Mouse (Mus musculus): ENCODE data around the gene Kcnk5. TPM values are rescaled to one million over a fixed set of nuclear protein-coding genes. Genes with fewer than 3 reads are reported as not detected.
A peak's percentile ranks its signal among the peaks of the same experiment; 100 is the strongest.

The Kcnk5 gene
- under 1 TPM; 0.41 to 0.47 TPM for total RNA-seq (2021)

DNA sequence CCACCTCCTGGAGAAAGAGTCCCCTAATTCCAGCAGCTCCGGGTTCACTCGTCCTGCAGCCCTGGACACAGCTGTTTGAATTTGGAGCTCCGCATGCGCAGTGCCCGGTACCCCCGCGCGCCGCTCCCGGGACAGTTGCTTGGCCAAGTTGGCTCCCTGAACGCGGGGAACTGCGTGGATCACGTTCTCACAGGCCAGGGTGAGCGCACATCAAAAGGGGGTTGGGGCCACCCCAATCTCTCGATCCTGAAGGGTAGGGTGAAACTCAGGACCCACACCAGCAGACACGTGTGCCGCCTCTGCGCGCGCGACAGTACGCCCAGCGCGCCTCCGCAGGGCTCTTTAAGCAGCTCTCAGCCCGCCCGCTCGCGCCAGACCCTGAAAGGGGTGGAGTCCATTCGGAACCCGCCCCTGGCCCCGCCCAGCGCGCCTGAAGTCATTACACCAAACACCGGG, at the start of gene Kcnk5:
TSS of gene Kcnk5 (minus strand) at position 344 of the 456 bp plus-strand sequence.
- intact Hi-C loops (cut with DNase I) = no loop called here
- peak; percentile 56 to 62 for DNase-seq (ENCODE audit: low spot score in 2 of 2)

DNA sequence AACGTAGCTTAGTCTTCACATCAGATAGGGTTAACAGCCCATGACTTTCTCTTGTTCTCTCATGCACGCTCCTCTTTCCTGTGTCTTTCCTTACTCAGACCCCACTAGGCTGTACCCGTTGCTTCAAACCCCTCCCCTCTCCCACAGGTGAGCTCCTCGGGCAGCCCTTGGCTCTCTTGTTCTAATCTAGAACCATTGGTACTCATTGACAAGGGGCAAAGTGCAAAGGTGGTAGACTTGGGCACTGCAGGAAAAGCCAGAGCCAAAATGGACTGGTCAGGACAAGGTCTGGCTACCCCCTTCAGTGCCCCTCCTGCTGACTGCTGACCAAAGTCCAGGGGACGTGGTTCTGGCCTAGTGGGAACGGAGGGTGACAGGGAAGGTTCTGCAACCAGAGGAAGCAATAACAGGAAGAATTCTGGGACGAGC, 48.5 kb upstream of the Kcnk5 start:
- DNase-seq (ENCODE audit: low spot score in 2 of 2) = no peak
- intact Hi-C loops (cut with DNase I) = no loop called here

- no peak for DNase-seq (ENCODE audit: low spot score in 2 of 2)
- intact Hi-C loops (cut with DNase I) = no loop called here
Measured at GRCm38 (mm10) chr14:20229437-20229836, 47.8 kb upstream of the Kcnk5 start.

DNA sequence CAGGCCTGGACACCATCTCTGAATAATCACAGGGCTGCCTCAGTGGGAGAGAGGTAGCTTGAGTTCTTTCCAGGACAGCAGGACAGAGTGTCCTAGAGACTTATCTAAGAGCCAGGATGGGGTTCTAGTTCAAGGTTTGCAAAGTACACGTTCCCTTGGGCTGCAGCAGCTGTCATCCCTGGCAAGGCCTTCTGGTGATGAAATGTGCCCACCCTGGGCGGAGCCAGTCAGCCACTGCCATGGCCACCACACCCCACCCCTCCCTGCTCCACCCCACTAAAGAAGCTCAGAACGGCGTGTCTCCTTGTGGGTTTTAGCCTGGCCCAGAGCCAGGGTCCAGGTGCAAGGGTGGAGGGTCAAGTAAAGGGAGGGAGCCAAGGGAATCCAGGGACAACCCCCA, 46.7 kb upstream of the Kcnk5 start:
- no peak for DNase-seq (ENCODE audit: low spot score in 2 of 2)
- intact Hi-C loops (cut with DNase I) = no loop called here

- intact Hi-C loops (cut with DNase I) = no loop called here
- DNase-seq (ENCODE audit: low spot score in 2 of 2) = no peak
Measured at GRCm38 (mm10) chr14:20226982-20227381, 45.4 kb upstream of the Kcnk5 start.

DNA sequence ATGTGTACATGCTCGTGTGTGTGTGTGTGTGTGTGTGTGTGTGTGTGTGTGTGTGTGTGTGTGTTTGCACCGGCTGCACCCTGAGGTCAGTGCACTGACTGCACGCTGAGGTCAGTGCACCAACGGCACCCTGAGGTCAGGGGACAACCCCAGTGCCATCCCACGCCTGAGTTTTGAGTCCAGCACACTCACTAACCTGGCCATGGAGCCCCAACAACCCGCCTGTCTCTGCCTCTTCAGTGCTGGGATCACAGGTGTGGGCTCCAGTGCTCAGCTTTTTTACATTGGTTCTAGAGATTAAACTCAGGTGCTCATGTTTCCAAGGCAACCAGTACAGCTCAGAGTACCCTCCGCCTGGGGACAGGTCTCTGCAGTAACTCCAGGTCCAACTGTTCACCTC, 44.9 kb upstream of the Kcnk5 start:
- intact Hi-C loops (cut with DNase I) = no loop called here
- no peak for DNase-seq (ENCODE audit: low spot score in 2 of 2)

DNA sequence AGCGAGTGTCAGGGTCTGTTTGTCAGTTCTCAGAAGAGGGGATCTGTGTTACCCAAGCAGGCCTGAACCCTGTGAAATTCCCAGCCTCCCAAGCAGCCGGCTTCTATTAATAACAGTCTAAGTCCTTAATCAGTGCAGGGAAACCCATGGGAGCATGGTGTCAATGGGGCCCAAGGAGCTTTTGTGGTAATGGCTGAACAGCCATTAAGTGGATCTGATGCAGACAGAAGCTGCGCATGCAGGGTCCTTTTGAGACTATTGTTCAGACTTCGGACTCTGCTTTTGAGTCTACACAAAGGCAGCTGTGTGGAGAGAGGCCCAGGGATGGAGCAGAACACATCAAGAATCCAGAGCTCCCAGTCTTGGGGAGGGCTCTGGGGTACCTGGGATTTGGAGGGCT, 43.9 kb upstream of the Kcnk5 start:
- no peak for DNase-seq (ENCODE audit: low spot score in 2 of 2)
- intact Hi-C loops (cut with DNase I) = no loop called here

DNA sequence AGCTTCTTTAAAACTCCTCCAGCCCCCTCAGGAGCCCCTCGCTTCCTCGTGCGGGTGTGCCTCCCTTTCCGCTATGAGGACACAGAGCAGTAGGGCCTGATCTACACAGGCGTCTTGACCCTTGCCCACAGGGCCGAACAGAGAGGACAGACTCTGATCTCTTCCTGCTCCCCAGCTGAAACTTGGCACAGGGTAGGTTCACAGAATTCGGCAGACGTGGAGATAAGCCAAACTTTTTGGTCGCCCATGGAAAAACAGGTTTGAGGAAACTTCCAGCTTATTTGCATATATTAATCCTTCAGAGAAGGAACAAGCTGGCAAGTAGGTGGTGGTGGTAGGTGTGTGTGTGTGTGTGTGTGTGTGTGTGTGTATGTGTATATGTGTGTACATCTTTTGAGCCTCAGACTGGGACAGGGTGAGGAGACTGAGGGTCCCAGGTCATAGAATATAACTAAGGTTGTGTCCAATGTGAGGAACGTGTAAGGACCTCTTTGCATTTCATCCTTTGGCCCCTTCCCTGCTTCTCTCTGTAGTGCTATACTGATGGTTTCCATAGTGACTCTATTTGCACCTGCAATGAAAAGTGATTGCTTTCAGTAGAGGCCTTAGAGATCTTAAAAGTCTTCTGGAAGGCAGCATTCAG, 43.1 kb upstream of the Kcnk5 start:
- no peak for DNase-seq (ENCODE audit: low spot score in 2 of 2)
- intact Hi-C loops (cut with DNase I) = loop anchor here (5.0 kb wide), 1 partner anchor 52 kb away; no protein-coding TSS in a partner anchor

DNA sequence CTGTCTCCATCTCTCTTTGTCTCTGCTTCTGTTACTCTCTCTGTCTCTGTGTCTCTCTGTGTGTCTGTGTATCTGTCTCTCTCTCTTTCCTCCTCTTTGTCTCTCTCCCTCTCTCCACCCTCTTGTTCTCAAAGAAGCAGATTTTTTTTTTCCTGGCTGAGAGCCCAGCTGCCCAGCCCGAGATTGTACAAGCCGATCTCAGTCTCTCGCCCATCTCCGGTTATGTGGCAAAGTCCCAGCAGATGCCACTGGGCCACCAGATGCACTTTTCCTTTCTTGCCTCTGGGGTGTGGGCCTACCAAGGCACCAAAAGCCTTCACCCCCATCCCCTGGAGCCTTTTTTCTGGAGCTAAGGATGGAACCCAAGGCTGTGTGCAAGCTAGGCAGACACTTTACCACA, 42.6 kb upstream of the Kcnk5 start:
- intact Hi-C loops (cut with DNase I) = loop anchor here (5.0 kb wide), 1 partner anchor 52 kb away; no protein-coding TSS in a partner anchor
- DNase-seq (ENCODE audit: low spot score in 2 of 2) = no peak

DNA sequence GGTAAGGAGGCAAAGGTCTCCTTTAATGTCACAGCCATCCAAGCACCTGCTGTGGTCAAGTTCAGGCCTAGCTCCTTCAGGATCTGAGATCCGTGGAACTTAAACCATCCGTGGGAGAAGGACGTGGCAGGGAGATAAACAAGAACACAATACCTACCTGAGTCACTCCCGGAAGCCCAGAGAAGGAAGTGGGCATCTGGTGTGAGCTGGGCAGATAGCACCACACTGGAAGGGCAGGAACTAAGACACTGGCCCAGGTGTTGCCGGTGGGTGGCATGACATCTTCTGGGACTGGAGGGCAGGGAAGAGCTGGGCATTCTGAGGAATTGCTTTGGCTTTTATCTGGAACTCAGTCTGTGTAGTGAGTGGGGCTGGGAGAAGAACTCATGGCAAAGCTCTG, 41.6 kb upstream of the Kcnk5 start:
- no peak for DNase-seq (ENCODE audit: low spot score in 2 of 2)
- intact Hi-C loops (cut with DNase I) = loop anchor here (5.0 kb wide), 1 partner anchor 51 kb away; no protein-coding TSS in a partner anchor

DNA sequence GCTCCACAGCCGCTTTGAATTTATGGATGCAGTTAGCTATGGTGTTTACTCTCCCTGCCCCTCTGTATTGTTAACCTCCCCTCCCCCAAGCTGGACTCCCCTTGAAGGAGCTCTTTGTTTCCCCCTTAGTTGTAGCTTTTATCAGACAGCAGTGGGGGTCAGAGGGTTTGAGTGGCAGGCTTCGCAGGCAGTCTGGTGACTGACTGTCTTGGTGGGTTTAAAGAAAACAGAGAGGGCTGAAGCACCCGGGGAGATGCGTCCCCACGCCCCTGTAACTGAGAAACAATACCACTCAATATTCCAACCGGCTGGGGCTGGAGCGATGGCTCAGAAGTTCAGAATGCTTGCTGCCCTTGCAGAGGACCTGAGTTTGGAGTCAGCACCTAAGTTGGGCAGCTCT, 39.5 kb upstream of the Kcnk5 start:
- intact Hi-C loops (cut with DNase I) = loop anchor here (5.0 kb wide), 1 partner anchor 49 kb away; no protein-coding TSS in a partner anchor
- no peak for DNase-seq (ENCODE audit: low spot score in 2 of 2)

- intact Hi-C loops (cut with DNase I) = loop anchor here (5.0 kb wide), 1 partner anchor 48 kb away; no protein-coding TSS in a partner anchor
- DNase-seq (ENCODE audit: low spot score in 2 of 2) = no peak
Measured at GRCm38 (mm10) chr14:20219849-20220248, 38.2 kb upstream of the Kcnk5 start.

GRCm38 (mm10) chr14:20217299-20217864, 35.8 kb upstream of the Kcnk5 start:
- no peak for DNase-seq (ENCODE audit: low spot score in 2 of 2)
- intact Hi-C loops (cut with DNase I) = no loop called here

DNA sequence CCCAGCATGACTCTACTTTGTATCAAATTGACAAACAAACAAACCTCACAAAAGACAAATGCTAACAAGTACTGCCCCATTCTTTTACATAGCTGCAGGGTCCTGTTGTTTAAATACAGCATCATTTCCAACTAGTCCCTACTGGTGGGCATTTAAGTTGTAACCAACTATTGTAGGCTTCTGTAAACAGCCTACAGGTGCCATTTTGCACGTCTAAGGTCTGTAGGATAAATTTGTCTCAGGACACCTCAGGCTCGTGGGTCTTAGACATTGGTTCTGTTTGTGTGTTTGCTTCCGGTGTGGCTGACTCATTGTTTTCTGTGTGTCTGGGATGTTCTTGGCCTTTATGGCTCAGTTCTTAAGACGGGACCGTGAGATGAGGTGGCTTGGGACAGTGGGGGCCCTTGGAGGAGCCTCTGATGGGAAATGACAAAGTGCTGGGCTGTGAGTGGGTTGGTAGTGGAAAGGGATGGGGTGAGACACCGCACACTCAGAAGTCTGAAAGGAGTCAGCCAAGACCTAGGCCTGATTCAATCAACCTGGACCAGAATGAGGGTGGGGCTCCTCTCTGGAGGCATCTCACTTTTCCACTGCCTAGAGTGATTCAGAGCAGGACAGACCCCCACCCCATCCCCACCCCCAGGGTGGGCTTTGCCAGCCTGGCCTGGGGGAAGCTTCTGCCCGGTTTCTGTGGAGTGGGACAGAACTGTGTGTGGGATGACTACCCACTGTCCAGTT, 35.1 kb upstream of the Kcnk5 start:
- no peak for DNase-seq (ENCODE audit: low spot score in 2 of 2)
- intact Hi-C loops (cut with DNase I) = no loop called here

DNA sequence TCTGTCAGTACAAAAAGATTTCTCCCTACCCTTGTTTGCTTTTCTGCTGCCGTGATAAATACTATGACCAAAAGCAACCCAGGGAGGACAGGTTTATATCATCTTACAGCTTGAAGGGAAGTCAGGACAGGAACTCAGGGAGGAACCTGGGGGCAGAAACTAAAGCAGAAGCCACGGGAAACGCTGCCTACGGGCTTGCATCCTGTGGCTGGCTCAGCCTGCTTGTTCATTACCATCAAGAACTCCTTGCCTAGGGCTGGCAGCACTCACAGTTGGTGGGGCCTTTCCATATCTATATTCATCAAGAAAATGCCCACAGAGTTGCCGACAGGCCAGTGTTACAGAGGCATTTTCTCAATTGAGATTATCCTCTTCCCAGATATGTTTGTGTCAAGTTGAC, 34.2 kb upstream of the Kcnk5 start:
- DNase-seq (ENCODE audit: low spot score in 2 of 2) = no peak
- intact Hi-C loops (cut with DNase I) = no loop called here

DNA sequence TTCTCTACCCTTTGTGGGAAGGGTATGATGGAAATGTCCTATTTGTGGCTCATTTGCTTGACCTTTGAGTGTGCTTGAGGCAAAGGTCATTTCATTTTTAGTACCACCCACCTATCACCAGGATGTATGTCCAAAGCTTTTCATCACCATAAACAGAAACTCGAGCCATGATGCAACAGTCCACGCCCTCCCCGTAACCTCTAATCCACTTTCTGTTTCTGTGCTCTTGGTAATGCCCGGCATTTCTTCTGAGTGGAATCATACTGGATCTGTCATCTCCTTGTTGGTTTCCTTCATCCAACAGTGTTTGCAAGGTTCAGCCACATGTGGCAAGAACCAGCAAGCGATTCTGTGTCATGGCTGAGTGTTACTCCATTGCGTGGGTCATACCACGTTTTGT, 32.5 kb upstream of the Kcnk5 start:
- intact Hi-C loops (cut with DNase I) = no loop called here
- DNase-seq (ENCODE audit: low spot score in 2 of 2) = no peak

DNA sequence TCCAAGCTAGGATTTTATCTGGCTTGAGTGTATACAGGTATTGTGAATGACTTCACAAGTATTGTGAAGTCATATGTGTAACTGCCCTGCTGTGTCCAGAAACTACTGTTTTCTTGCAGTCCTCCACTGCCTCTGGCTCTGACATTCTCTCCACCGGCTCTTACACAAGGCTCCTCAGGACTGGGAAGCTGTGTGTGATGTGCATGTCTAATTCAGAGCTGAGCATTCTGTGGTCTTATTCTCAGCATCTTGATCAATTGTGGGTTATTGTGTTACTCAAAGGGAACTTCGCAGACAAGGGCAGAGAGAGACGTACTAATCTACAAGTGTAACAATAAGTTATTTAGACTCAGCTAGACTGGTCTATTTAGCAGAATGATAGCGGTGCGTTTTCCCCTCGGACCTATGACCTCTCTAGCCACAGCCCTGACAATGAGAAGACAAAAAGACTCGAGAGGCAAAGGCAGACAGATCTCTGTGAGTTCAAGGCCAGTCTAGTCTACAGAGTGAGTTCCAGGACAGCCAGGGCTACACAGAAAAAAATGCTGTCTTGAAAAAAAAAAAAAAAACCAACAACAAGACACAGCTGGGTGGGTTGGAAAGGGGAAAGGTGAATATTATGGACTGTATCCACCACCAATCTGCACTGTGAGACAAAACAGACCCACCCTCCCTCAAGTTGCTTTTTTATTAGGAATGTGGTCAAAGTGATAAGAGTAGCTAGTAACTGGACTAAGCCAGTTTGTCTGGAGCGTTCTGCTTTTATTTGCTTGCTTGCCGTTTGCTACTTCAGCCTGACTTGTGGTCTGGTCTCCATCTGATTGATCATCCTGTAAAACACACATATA, 30.4 kb upstream of the Kcnk5 start:
- no peak for DNase-seq (ENCODE audit: low spot score in 2 of 2)
- intact Hi-C loops (cut with DNase I) = no loop called here

- intact Hi-C loops (cut with DNase I) = no loop called here
Measured at GRCm38 (mm10) chr14:20209926-20210325, 28.3 kb upstream of the Kcnk5 start.

DNA sequence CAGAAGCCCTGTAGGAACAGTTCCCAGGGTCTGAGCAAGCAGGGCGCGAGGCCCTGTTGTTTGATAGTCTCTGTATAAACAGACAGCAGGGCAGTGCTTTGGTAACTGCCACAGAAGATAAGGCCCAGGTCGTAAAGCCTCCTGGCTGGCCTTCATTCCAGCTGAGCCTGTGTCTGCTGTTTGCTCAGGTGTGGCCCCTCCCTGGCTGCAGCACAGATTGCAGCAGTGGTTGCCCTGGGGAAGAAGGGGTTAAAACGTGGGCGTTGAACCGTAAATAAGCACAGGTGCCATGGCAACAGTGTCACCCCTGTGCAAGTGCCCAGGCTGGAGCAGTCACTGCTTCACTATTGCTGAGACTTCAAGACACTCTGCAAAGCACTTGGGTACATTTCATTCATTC, 26.8 kb upstream of the Kcnk5 start:
- intact Hi-C loops (cut with DNase I) = no loop called here
- DNase-seq (ENCODE audit: low spot score in 2 of 2) = no peak

More at GRCm38 (mm10) chr14:20209926-20210325, 28.3 kb upstream of the Kcnk5 start:
- no peak for DNase-seq (ENCODE audit: low spot score in 2 of 2)

GRCm38 (mm10) chr14:20205747-20206146, 24.1 kb upstream of the Kcnk5 start:
- no peak for DNase-seq (ENCODE audit: low spot score in 2 of 2)
- intact Hi-C loops (cut with DNase I) = no loop called here
